Mouse (Mus musculus) lung, adult 2 months (tissue): Measurements from ENCODE around the gene Mvp. TPM values are rescaled to one million over a fixed set of nuclear protein-coding genes. Genes with fewer than 3 reads are reported as not detected.

Experiments used
- DNase-seq: peaks from one replicate; pipeline ENCODE4 v3.0.0; 2022
- H3K4me1 ChIP-seq: fragments of 200-500 bp; 2 replicates; pipeline ENCODE4 v1.6.1; 2011; ENCODE audit warnings: low read length; ENCODE audit not compliant: control insufficient read depth, insufficient read depth
- H3K4me3 ChIP-seq: fragments of 200-500 bp; replicated peaks from 2 replicates; pipeline ENCODE3; 2011; ENCODE audit warnings: low read depth, mild to moderate bottlenecking, control low read depth, low read length; ENCODE audit errors: extremely low read depth
- CTCF ChIP-seq: fragments of 200-500 bp; IDR thresholded peaks from 2 replicates; pipeline ENCODE4 v1.5.1; 2011; ENCODE audit warnings: mild to moderate bottlenecking, low read length, control low read depth; ENCODE audit not compliant: insufficient read depth
- POLR2A ChIP-seq: fragments of 200-500 bp; IDR thresholded peaks from 2 replicates; pipeline ENCODE4 v1.6.1; 2011; ENCODE audit warnings: low read depth, mild to moderate bottlenecking, control low read depth, low read length, borderline replicate concordance; ENCODE audit errors: extremely low read depth
- WGBS: fragments of 180-500 bp; shearing (Covaris S2); methylation state at CpG from one replicate; pipeline ENCODE4 v1.1.7; 2018; 5-methylcytosine and 5-hydroxymethylcytosine counted together
- polyA plus RNA-seq: library from polyadenylated mRNA; depleted of rRNA; stranded (reverse); fragments of >200 nt; gene quantifications from 2 replicates; pipeline ENCODE4 v1.2.3, GENCODE M21; 2012

Mvp gene
- polyA plus RNA-seq, 1 experiment: 125 TPM

DNA sequence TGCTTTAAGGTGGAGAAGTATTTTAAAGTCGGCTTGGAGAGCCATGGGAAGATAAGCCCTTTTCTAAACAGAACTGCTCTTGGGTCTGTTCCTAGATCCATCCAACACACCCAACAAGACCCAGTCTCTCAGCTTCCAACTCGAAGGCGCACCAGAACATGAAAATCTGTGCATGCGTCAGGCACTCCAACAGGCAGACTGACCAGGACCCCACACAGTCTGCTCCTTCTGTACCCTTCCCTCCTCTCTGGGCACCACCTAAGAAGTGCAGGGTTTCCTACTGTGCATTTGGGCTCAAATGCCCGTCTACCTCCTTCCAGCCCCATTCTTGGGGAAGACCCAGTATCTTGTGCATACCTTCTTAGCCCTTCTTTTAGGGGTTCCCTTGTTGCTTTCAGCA is 6.1 kb upstream of the Mvp start:
- H3K4me3 ChIP-seq: peak overlapping the region; percentile 45
- no peak for DNase-seq
- 46% methylated on average over 5 of the region's 5 CpGs for WGBS
- TF ChIP-seq POLR2A (no peak), CTCF (no peak)
- H3K4me1 ChIP-seq: peaks cover 15% of the 10 kb centered on the region; the same call in 1 of the 2 replicates

DNA sequence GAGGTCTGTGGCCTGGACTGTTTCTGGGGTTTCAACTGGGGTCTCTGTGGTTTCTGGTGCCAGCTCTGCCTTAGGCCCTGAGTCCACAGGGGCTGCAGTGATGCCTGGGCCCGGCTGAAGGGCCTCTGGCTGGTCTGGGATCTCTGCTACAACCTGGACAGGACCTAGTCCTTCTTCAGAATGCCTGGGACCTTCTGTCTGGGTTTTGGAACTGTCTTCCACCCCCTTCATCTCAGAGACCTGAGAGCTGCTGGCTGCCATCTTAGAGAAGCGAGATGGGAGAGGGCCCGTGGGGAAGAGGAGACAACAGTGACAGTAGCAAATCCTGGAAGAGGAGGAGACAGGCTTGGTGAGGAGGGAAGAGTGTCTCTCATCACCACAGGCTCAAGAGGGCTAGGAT is 5.6 kb upstream of the Mvp start:
- WGBS: 68% methylated on average over 3 of the region's 3 CpGs
- TF ChIP-seq CTCF (no peak), POLR2A (no peak)
- Histone ChIP-seq H3K4me3 (no peak overlapping the region), H3K4me1 (peaks cover 15% of the 10 kb centered on the region; the same call in 1 of the 2 replicates)
- DNase-seq: no peak

DNA sequence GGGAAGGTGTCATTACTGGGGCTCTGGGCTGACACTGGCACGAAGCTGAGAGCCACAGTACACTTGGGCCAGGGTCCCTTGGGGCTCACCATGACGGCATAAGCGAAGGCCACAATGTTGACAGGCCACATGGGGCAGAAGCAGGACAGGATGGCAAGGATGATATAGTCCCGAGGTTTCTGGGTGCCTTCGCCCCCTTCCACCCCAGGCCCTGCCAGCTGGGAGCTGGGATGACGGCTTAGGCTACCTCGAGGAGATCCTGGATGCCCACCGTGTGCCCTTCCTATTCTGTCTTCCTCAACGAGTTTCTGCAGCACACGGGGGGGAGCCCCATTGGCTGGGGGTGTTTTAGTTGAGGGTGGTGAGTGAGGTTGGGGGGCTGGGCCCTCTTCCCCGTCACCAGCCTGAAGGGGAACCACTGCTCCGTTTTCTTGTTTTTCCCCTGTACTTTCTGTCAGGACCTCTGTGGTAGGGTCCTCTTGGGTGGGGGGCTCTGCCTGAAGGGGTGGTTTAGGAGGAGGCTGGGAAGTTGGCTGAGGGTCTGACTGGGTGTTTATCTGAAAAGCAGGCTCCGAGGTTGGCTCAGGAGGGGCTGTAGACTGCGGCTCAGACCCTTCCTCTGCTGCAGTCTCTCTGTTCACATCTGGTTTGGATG is 5.0 kb upstream of the Mvp start:
- no peak for TF ChIP-seq CTCF
- Histone ChIP-seq H3K4me1 (peaks cover 13% of the 10 kb centered on the region; the same call in 1 of the 2 replicates), H3K4me3 (no peak overlapping the region)
- no peak for DNase-seq
- WGBS: 66% methylated on average over 14 of the region's 14 CpGs

DNA sequence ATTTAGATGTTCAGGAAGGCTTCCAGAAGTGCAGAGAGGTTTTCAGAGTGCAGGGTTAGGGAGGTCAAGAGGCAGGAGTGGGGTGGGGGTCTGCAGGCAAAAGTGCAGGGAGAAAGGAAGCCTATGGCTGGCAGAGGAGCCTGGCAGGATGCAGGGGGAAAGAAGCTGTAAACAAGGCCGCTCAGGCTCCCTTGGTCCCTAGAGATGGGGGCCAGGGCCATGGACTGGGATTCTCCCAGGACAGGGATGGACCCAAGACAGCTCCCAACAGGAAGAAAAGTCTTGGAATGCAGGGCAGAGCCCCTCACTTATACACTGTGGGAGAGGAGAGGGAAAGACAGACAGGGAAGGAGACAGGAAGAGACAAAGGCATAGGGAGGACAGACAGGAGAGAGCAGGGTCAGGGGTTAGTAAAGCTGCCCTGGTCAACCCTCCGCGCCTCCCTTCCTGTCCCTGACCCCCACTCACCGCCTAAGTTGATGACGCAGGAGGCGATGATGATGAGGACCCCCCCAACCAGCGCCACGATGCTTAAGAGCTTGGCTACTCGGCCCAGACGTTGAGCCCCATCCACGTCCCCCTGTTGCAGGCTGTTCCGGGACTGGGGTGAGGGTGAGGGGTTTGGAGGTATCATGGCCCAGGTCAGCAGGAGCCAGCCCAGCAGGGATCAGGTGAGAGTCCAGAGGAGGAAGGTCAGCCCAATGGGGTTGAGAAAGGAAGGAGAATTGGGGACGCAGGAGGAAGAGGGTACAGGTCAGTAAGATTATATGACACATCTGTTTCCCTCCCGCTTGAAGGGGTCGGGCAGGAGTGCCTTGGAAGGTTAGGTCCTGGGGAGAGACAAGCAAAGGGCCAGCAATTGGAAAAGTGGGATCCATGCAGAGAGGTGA is 4.2 kb upstream of the Mvp start:
- no peak for DNase-seq
- Histone ChIP-seq H3K4me1 (peaks cover 13% of the 10 kb centered on the region; the same call in 1 of the 2 replicates), H3K4me3 (no peak overlapping the region)
- TF ChIP-seq POLR2A: no peak
- no peak for TF ChIP-seq CTCF
- WGBS: 70% methylated on average over 15 of the region's 15 CpGs

DNA sequence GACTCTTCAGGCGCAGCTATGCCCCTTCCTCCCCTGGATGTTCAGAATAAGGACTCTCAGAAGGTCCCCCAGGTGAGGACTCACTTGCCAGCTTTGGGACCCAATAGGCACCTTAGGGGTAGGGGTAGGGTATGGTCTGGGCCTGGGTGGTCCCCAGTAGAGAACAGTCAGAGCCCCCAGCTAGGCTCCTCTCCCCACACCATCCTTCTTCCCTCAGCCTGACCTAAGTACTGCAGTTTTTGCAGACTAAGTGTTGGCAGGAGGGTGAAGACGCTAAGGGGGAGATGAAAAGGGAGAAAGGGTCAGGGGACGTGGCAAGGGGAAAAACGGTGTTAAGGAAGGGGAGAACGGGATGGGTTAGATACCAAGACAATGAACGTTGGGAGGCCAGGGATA is 3.5 kb upstream of the Mvp start:
- Histone ChIP-seq H3K4me3 (no peak overlapping the region), H3K4me1 (peaks cover 17% of the 10 kb centered on the region)
- TF ChIP-seq CTCF (no peak), POLR2A (no peak)
- WGBS: 43% methylated on average over 6 of the region's 6 CpGs
- no peak for DNase-seq

DNA sequence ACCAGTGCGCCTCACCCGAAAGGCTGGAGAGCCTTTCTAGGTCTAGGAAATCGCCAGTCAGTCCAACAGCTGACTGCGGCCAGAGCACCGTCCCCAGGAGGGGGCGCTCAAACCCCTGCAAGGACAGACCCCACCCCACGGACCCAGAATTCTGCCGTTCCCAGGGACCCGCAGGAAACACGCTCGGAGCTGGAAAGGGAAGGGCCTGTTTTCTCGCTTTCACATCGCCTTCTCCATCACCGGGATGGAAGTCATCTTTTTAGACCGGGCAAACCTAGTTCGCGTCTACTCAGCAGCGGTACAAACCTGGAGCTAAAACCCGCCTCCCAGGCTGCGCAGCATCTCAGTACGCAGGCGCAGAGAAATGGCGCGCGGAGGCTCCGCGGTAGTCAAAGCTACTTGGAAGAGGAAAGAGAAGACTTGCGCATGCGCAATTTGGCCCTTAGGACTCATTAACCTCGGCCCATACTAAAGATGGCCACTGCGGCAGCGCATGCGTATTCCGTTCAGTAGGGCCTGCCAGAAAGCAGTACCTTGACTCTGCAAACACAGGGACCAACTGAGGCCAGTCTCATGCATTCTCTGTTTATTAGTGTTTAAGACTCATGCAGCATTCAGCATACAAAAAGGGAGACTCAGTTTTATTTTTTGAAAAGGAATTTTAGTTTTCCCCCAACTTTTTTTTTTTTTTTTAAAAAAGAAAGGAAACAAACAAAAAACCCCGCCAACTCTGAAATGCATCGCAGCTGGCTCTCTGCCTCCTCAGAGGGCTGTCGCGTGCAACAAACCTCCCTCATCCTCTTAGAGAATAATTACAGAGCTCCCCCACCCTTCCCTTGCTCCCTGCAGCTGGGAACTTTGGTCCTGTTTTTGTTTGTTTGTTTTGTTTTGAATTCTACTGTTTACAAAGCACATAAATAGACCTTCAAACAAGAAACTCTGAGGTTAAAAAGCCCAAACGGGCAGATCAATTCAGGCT is 2.8 kb upstream of the Mvp start, which contains the start of gene Pagr1a:
Gene Pagr1a (minus strand): TSS at position 382 of the 979 bp plus-strand sequence.
- DNase-seq: peak; percentile 96
- H3K4me1 ChIP-seq: peaks cover 18% of the 10 kb centered on the region
- TF ChIP-seq POLR2A: peak; percentile 80
- peak; percentile 63 for TF ChIP-seq CTCF
- 1% methylated on average over 39 of the region's 39 CpGs for WGBS
- peak within 1 kb of the TSS; percentile 92 for H3K4me3 ChIP-seq

DNA sequence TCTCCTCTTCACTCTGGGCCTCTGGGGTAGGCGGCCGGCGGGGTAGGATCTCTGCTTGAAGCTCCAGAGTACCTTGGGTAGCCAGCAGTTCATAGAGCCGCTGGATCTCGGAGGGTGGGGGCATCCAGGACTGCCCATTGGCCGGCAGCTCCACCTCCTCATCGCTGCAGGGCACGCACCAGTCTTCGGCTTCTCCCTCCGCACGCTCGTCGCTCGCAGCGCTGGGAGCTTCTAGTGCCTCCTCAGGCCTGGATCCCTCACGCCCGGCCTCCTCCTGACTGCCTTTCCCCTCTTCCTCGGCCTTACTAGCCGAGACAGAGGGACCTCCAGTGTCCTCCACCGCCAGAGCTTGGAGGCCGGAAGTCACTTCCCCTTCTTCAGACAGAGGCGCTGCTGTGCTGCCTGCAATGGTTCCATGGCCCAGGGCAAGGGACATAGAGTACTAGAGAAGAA is 2.1 kb upstream of the Mvp start:
- DNase-seq: no peak
- peak overlapping the region; percentile 92 for H3K4me3 ChIP-seq
- TF ChIP-seq POLR2A: peak; percentile 81; the same call in 1 of the 2 replicates
- no peak for TF ChIP-seq CTCF
- WGBS: 1% methylated on average over 22 of the region's 22 CpGs
- H3K4me1 ChIP-seq: peaks cover 18% of the 10 kb centered on the region

DNA sequence TGATC is 1.9 kb upstream of the Mvp start, which contains the start of gene Pagr1b:
Gene Pagr1b (minus strand): TSS at position 4 of the 5 bp plus-strand sequence.
- TF ChIP-seq CTCF: no peak
- no peak for TF ChIP-seq POLR2A
- peaks cover 17% of the 10 kb centered on the region for H3K4me1 ChIP-seq
- H3K4me3 ChIP-seq: peak within 1 kb of the TSS; percentile 92

DNA sequence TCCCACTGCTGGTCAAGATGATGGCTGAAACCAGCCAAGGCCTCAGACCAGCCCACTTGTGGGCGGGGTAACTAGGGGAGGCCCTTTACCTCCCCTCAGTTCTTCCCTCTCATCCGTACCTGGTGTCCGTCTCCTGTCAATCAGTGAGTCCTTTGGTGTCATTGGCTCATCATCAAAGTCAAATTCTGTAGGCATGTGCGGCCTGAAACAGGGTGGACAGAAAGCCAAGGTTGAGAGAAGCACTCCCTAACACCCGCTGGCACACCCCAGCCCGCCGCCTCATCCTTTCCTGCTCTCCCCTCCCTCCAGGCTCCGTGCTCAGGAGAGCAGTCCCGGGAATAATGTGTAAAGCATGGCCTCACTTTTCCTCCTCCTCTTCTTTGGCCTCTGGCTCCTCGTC is 1.7 kb upstream of the Mvp start:
- no peak for DNase-seq
- no peak for TF ChIP-seq CTCF
- TF ChIP-seq POLR2A: no peak
- H3K4me1 ChIP-seq: peaks cover 15% of the 10 kb centered on the region
- peak overlapping the region; percentile 92 for H3K4me3 ChIP-seq
- whole genome bisulfite sequencing: under 1% methylated on average over 10 of the region's 10 CpGs

More for the DNA sequence above, 1.9 kb upstream of the Mvp start, which contains the start of gene Pagr1b:
- DNase-seq: no peak
